Comparison of ENCODE assay signal across 8 mouse cellular contexts in genomic region chr4:117155792-117156355, GRCm38 (mm10). TPM values are rescaled to one million over a fixed set of nuclear protein-coding genes. Genes with fewer than 3 reads are reported as not detected.
DNase-seq lines count a peak whose midpoint lies in the region; ATAC-seq lines count a peak whose summit lies in the region.

TSS of gene Rps8 (minus strand) at chr4:117156243.

- no peaks in the 10 kb centered on the region for H3K9me3 ChIP-seq in hindbrain, embryonic 14.5 days (ENCODE audit: control insufficient read depth, low read length)

- H3K4me3 ChIP-seq in hindbrain, embryonic 14.5 days (replicated peaks; ENCODE audit: low read length), result peak within 1 kb of the TSS; percentile 98
- H3K4me3 ChIP-seq in macrophage (ENCODE audit: inconsistent target), result peak within 1 kb of the TSS; percentile 85

- ATAC-seq in hindbrain, embryonic 14.5 days (ENCODE audit: low FRiP score), result peak; percentile 95

- H3K27me3 ChIP-seq in hindbrain, embryonic 14.5 days (ENCODE audit: control insufficient read depth, insufficient read depth, low read length), result no peaks in the 10 kb centered on the region

- H3K36me3 ChIP-seq in hindbrain, embryonic 14.5 days (replicated peaks; ENCODE audit: control insufficient read depth, insufficient read depth), result peaks cover 42% of the 10 kb centered on the region
- H3K36me3 ChIP-seq in macrophage (ENCODE audit: inconsistent target), result peaks cover 32% of the 10 kb centered on the region; the same call in 1 of the 2 replicates

- peaks cover 9% of the 10 kb centered on the region; the same call in 1 of the 2 replicates for H3K4me1 ChIP-seq in hindbrain, embryonic 14.5 days (replicated peaks; ENCODE audit: control insufficient read depth, insufficient read depth, low read length)

- H3K4me2 ChIP-seq in hindbrain, embryonic 14.5 days (replicated peaks), result peak within 1 kb of the TSS; percentile 94

- H3K9ac ChIP-seq in hindbrain, embryonic 14.5 days, result peak within 1 kb of the TSS; percentile 97

- peak; percentile 96 for DNase-seq in R1 (ENCODE audit: low read depth, low spot score)
- DNase-seq in cerebellum, postnatal 14 days, result peak; percentile 84 to 89
- peak; percentile 67 to 72 for DNase-seq in frontal cortex, postnatal 25 days (ENCODE audit: low spot score in 2 of 2)
- peak; percentile 88 for DNase-seq in hindbrain, embryonic 14.5 days (ENCODE audit: low spot score)
- peak; percentile 79 to 89 for DNase-seq in left cerebral cortex, adult 18-20 months (ENCODE audit: low spot score in 2 of 2)
- peak; percentile 91 for DNase-seq in right cerebral cortex, adult 18-20 months
- peak; percentile 33 for DNase-seq in urinary bladder, postnatal 10 days (ENCODE audit: low spot score)

- WGBS in hindbrain, embryonic 14.5 days, result under 1% methylated on average over 52 of the region's 52 CpGs
- 1% methylated on average over 31 of the region's 52 CpGs for WGBS in macrophage (ENCODE audit: missing documents)

- peak within 1 kb of the TSS; percentile 94 for H3K27ac ChIP-seq in hindbrain, embryonic 14.5 days
- H3K27ac ChIP-seq in macrophage, result peak within 1 kb of the TSS; percentile 58

- H3K79me2 ChIP-seq in macrophage (ENCODE audit: inconsistent target), result peaks cover 31% of the 10 kb centered on the region

RNA-seq across cellular contexts. Expression of gene Rps8, which starts in this region (rescaled TPM):
- polyA plus RNA-seq in hindbrain, embryonic 14.5 days (2014; fragmentation: Nextera tagmentation; extraction: Ambion mirVana), result 549 and 672 TPM in 2 replicates
- 100 to 1,000 TPM; 585 to 613 TPM for total RNA-seq in left cerebral cortex, adult 18-20 months (2021)
- total RNA-seq in macrophage (2018; cell fraction: chromatin; rRNA removed), result 100 to 1,000 TPM in 3 of 26 experiments, 10 to 100 TPM in 23; 30.7 to 242 (median 63.9) TPM
- total RNA-seq in macrophage (2018; cell fraction: cytosol; rRNA removed), result 1,000 to 10,000 TPM in 9 of 26 experiments, 100 to 1,000 TPM in 17; 488 to 1,366 (median 810) TPM
- 100 to 1,000 TPM in 24 of 26 experiments, 10 to 100 TPM in 2; 69.8 to 283 (median 141) TPM for total RNA-seq in macrophage (2018; cell fraction: nucleus; rRNA removed)
- 353 to 1,289 TPM (median 973 TPM) in 3 replicates for polyA plus RNA-seq in macrophage (2018)

Comparison
In these comparisons a context has a peak if more than half of its experiments do, and no peak if none do; other contexts are left out.
1. Peak in every context shown above with its lines: DNase-seq, ATAC-seq, H3K4me3 ChIP-seq and H3K27ac ChIP-seq.
2. DNase-seq: peak in every context shown above with its lines; median percentile 96 in R1; 91 in right cerebral cortex, adult 18-20 months; 88 in hindbrain, embryonic 14.5 days; 86 in cerebellum, postnatal 14 days; 84 in left cerebral cortex, adult 18-20 months; 70 in frontal cortex, postnatal 25 days; 33 in urinary bladder, postnatal 10 days.